Mouse (Mus musculus) heart, postnatal 0 days (tissue): ENCODE measurements around the gene Ano6.

Source experiments
- CTCF ChIP-seq: IDR thresholded peaks from 2 replicates; pipeline ENCODE4 v1.5.1; 2016; ENCODE audit warnings: antibody characterized with exemption, control low read depth, low read depth
- EP300 ChIP-seq: IDR thresholded peaks from 2 replicates; pipeline ENCODE4 v1.6.1; 2016; ENCODE audit warnings: antibody characterized with exemption, low read depth

DNA sequence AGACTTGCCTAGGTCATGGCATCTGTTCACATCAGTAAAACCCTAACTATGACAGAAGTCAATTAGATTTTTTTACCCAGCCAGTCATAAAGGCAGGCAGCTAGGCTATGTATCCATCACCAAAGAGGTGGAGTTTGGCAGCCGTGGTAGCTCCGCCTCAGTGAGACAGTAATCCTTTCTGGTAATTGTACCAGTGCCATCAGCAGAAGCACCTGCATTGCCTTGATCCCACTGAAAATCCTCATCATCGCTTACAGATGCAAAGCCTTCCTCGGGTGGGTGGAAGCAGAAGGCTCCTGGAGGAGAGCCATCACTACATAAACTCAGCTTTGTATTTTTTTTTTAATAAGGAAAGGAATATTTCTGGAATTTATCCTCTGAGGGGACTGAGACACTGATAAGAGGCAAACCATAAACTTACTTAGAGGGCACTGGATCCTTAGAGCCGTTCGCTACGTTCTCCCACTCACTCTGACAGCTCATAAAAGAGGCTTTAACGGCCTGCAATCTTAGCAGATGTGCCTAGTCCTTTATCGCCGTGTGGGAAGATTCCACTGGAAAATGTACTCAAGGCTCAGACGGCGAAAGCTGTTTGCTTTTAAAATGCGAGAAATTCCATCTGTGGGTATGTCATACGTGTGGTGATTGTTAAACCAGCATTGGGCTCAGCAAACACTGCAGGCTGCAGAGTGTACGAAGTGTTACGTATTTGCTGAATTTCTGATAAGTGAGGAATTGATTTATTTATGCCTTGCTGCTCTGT is 140.6 kb downstream of the Ano6 start:
- no peak for TF ChIP-seq CTCF
- no peak for TF ChIP-seq EP300
